Mouse (Mus musculus) lung, embryonic 14.5 days (tissue): ENCODE data around the gene Defb30. TPM values are rescaled to one million over a fixed set of nuclear protein-coding genes. Genes with fewer than 3 reads are reported as not detected.

Source experiments
- ATAC-seq: fragments of 200-750 bp; cut with Nextera tagmentation; 2 replicates; pipeline ENCODE4 v1.8.0; 2017; ENCODE audit warnings: mild to moderate bottlenecking, moderate TSS enrichment, moderate library complexity; ENCODE audit not compliant: insufficient read depth
- DNase-seq: peaks from one replicate; pipeline ENCODE4 v3.0.0-alpha.2; 2015
- H3K27ac ChIP-seq: fragments of 300-500 bp; sonication (generic); 2 replicates; pipeline ENCODE4 v1.5.1; 2014; ENCODE audit warnings: low read depth, mild to moderate bottlenecking, moderate library complexity
- H3K27me3 ChIP-seq: fragments of 300-500 bp; sonication (generic); 2 replicates; pipeline ENCODE4 v1.6.1; 2014; ENCODE audit warnings: low read length, control low read depth; ENCODE audit not compliant: insufficient read depth
- H3K36me3 ChIP-seq: fragments of 300-500 bp; sonication (generic); 2 replicates; pipeline ENCODE4 v1.6.1; 2014; ENCODE audit warnings: control low read depth; ENCODE audit not compliant: insufficient read depth
- H3K4me1 ChIP-seq: fragments of 300-500 bp; sonication (generic); 2 replicates; pipeline ENCODE4 v1.6.1; 2014; ENCODE audit warnings: antibody characterized with exemption, control low read depth; ENCODE audit not compliant: insufficient read depth
- H3K4me2 ChIP-seq: fragments of 300-500 bp; sonication (generic); 2 replicates; pipeline ENCODE4 v1.6.1; 2014; ENCODE audit warnings: mild to moderate bottlenecking
- H3K4me3 ChIP-seq: fragments of 300-500 bp; sonication (generic); 2 replicates; pipeline ENCODE4 v1.5.1; 2014; ENCODE audit warnings: low read depth, low read length
- H3K9ac ChIP-seq: fragments of 300-500 bp; sonication (generic); 2 replicates; pipeline ENCODE4 v1.6.1; 2014
- H3K9me3 ChIP-seq: fragments of 300-500 bp; sonication (generic); 2 replicates; pipeline ENCODE4 v1.6.1; 2016; ENCODE audit warnings: low read depth, low read length, control low read depth
- CTCF ChIP-seq: IDR thresholded peaks from 2 replicates; pipeline ENCODE4 v1.5.1; 2016; ENCODE audit warnings: antibody characterized with exemption, low read depth
- WGBS: fragments of 180-500 bp; shearing (Covaris S2); extraction: QIAGEN DNeasy Blood & Tissue Kit; methylation state at CpG from one replicate; pipeline ENCODE4 v1.1.7; 2014; 5-methylcytosine and 5-hydroxymethylcytosine counted together
- polyA plus RNA-seq: library from polyadenylated mRNA; unstranded; fragments of >200 nt; fragmentation: Nextera tagmentation; extraction: Ambion mirVana; gene quantifications from 2 replicates; pipeline ENCODE4 v1.2.1, GENCODE M21; 2014

Gene Defb30
- polyA plus RNA-seq, 1 experiment from 2014 or later: not detected

- Histone ChIP-seq H3K27ac (no peak overlapping the region), H3K27me3 (no peaks in the 10 kb centered on the region), H3K4me1 (no peaks in the 10 kb centered on the region), H3K4me2 (no peak overlapping the region), H3K4me3 (no peak overlapping the region), H3K9me3 (no peaks in the 10 kb centered on the region), H3K36me3 (no peaks in the 10 kb centered on the region), H3K9ac (no peak overlapping the region)
- TF ChIP-seq CTCF: no peak
- ATAC-seq (no peak), DNase-seq (no peak)
- WGBS: 84% methylated on average over 4 of the region's 4 CpGs
Measured at GRCm38 (mm10) chr14:62998977-62999376, 50.8 kb downstream of the Defb30 start.

GRCm38 (mm10) chr14:62997777-62998176, 52.0 kb downstream of the Defb30 start, which contains the start of gene Defb47:
TSS of gene Defb47 (plus strand) at chr14:62998077.
- DNase-seq (no peak), ATAC-seq (no peak)
- Histone ChIP-seq H3K4me3 (no peak within 1 kb of the TSS), H3K4me1 (no peaks in the 10 kb centered on the region), H3K27me3 (no peaks in the 10 kb centered on the region), H3K9me3 (no peaks in the 10 kb centered on the region), H3K36me3 (no peaks in the 10 kb centered on the region), H3K27ac (no peak within 1 kb of the TSS), H3K9ac (no peak within 1 kb of the TSS), H3K4me2 (no peak within 1 kb of the TSS)
- no peak for TF ChIP-seq CTCF
- 85% methylated on average over 8 of the region's 8 CpGs for WGBS

GRCm38 (mm10) chr14:62991849-62992510, 57.8 kb downstream of the Defb30 start:
- H3K36me3 ChIP-seq: no peaks in the 10 kb centered on the region
- no peaks in the 10 kb centered on the region for H3K27me3 ChIP-seq
- no peak overlapping the region for H3K9ac ChIP-seq
- 69% methylated on average over 7 of the region's 7 CpGs for WGBS
- no peak overlapping the region for H3K4me2 ChIP-seq
- ATAC-seq: no peak
- no peak for TF ChIP-seq CTCF
- H3K27ac ChIP-seq: no peak overlapping the region
- no peak overlapping the region for H3K4me3 ChIP-seq
- H3K9me3 ChIP-seq: no peaks in the 10 kb centered on the region
- no peak for DNase-seq
- no peaks in the 10 kb centered on the region for H3K4me1 ChIP-seq

- no peak overlapping the region for H3K9ac ChIP-seq
- no peaks in the 10 kb centered on the region for H3K9me3 ChIP-seq
- no peaks in the 10 kb centered on the region for H3K27me3 ChIP-seq
- H3K4me2 ChIP-seq: no peak overlapping the region
- no peak overlapping the region for H3K27ac ChIP-seq
- WGBS: 41% methylated on average over 3 of the region's 3 CpGs
- DNase-seq: peak; percentile 9
- no peaks in the 10 kb centered on the region for H3K36me3 ChIP-seq
- ATAC-seq: no peak
- no peak for TF ChIP-seq CTCF
- no peak overlapping the region for H3K4me3 ChIP-seq
- no peaks in the 10 kb centered on the region for H3K4me1 ChIP-seq
Measured at GRCm38 (mm10) chr14:62991271-62991670, 58.5 kb downstream of the Defb30 start.

GRCm38 (mm10) chr14:62984410-62984809, 65.3 kb downstream of the Defb30 start, which contains the start of gene Defb48:
TSS of gene Defb48 (minus strand) at chr14:62984510.
- ATAC-seq: no peak
- no peaks in the 10 kb centered on the region for H3K9me3 ChIP-seq
- H3K27me3 ChIP-seq: no peaks in the 10 kb centered on the region
- H3K4me2 ChIP-seq: no peak within 1 kb of the TSS
- H3K4me1 ChIP-seq: no peaks in the 10 kb centered on the region
- TF ChIP-seq CTCF: no peak
- H3K36me3 ChIP-seq: no peaks in the 10 kb centered on the region
- DNase-seq: no peak
- no peak within 1 kb of the TSS for H3K9ac ChIP-seq
- H3K4me3 ChIP-seq: no peak within 1 kb of the TSS
- no peak within 1 kb of the TSS for H3K27ac ChIP-seq
- WGBS: 59% methylated on average over 1 of the region's 1 CpGs

Other genes starting within 250 kb of the Defb30 start
- 10.0 and 10.2 TPM in 2 replicates for gene Wdfy2, start 212.3 kb downstream of the Defb30 start, polyA plus RNA-seq
- not detected in 2 replicates for gene Defb48, start 65.5 kb downstream of the Defb30 start, polyA plus RNA-seq
- gene Defb47, start 51.9 kb downstream of the Defb30 start, polyA plus RNA-seq: not detected in 2 replicates
- not detected in 2 replicates for gene Defb43, start 38.2 kb downstream of the Defb30 start, polyA plus RNA-seq
- not detected in 2 replicates for gene Defb42, start 3.0 kb downstream of the Defb30 start, polyA plus RNA-seq